ENCODE assay signal across 16 mouse cellular contexts in genomic region chr8:106610958-106611640, GRCm38 (mm10). TPM values are rescaled to one million over a fixed set of nuclear protein-coding genes. Genes with fewer than 3 reads are reported as not detected.
DNase-seq lines count a peak whose midpoint lies in the region; ATAC-seq and TF ChIP-seq lines count a peak whose summit lies in the region.
"Had no signal": no experiment of that assay in that cellular context is flagged by ENCODE, and none has a peak within 500 bp of the region (broad histone marks: within the 10 kb centered on the region; RNA-seq: fewer than 3 reads in every experiment).

No protein-coding gene starts in this region.

- TF ChIP-seq CTCF in E14TG2a.4 (conservative IDR thresholded peaks at IDR 0.05; ENCODE audit: low read length): no peak

- peaks cover 98% of the 10 kb centered on the region for H3K4me1 ChIP-seq in E14TG2a.4 (replicated peaks; ENCODE audit: low read depth, low read length)
- H3K4me1 ChIP-seq in embryonic facial prominence, embryonic 11.5 days (ENCODE audit: control insufficient read depth, insufficient read depth, low read length): peaks cover 5% of the 10 kb centered on the region; the same call in 1 of the 2 replicates
- peaks cover 32% of the 10 kb centered on the region for H3K4me1 ChIP-seq in kidney, embryonic 16.5 days (ENCODE audit: insufficient read depth, low read length)
- H3K4me1 ChIP-seq in hindbrain, embryonic 16.5 days (ENCODE audit: control insufficient read depth, insufficient read depth, low read depth, low read length): no peaks in the 10 kb centered on the region
- H3K4me1 ChIP-seq: forebrain, embryonic 13.5 days had no signal

- 59% methylated on average over 9 of the region's 9 CpGs for WGBS in embryonic facial prominence, embryonic 11.5 days
- WGBS in kidney, embryonic 16.5 days: 63% methylated on average over 9 of the region's 9 CpGs
- WGBS in hindbrain, embryonic 16.5 days: 73% methylated on average over 9 of the region's 9 CpGs

- no peak overlapping the region for H3K27ac ChIP-seq in embryonic facial prominence, embryonic 11.5 days (replicated peaks; ENCODE audit: low read depth, low read length)
- peak overlapping the region; percentile 67 for H3K27ac ChIP-seq in kidney, embryonic 16.5 days (ENCODE audit: low read length)
- H3K27ac ChIP-seq in hindbrain, embryonic 16.5 days (ENCODE audit: low read depth, low read length): no peak overlapping the region
- H3K27ac ChIP-seq: forebrain, embryonic 13.5 days; heart, embryonic 13.5 days; limb, embryonic 13.5 days had no signal

- DNase-seq in embryonic facial prominence, embryonic 11.5 days (ENCODE audit: low spot score): peak; percentile 40
- peak; percentile 55 for DNase-seq in lung, postnatal 10 days
- no peak for DNase-seq in cerebellum, postnatal 10 days
- no peak for DNase-seq in ovary, postnatal 10 days (ENCODE audit: low spot score)
- no peak for DNase-seq in cerebellum, postnatal 4 days (ENCODE audit: low spot score in 2 of 2)
- DNase-seq: adrenal gland, postnatal 10 days; cerebellum, adult 8-10 months; right cerebral cortex, postnatal 14 days; thymus, postnatal 25 days had no signal

- no peak for ATAC-seq in embryonic facial prominence, embryonic 11.5 days (replicated peaks; ENCODE audit: insufficient number of reproducible peaks, low FRiP score, low TSS enrichment, low read depth)
- 0 out of 2 replicates have a peak, but pooled peaks have one; percentile 32 for ATAC-seq in kidney, embryonic 16.5 days (ENCODE audit: low FRiP score, low TSS enrichment)
- no peak for ATAC-seq in hindbrain, embryonic 16.5 days
- ATAC-seq: forebrain, embryonic 13.5 days had no signal

- peak overlapping the region; percentile 60 for H3K4me3 ChIP-seq in E14TG2a.4 (replicated peaks; ENCODE audit: low read length)
- H3K4me3 ChIP-seq in embryonic facial prominence, embryonic 11.5 days (ENCODE audit: low read depth, low read length): no peak overlapping the region
- no peak overlapping the region for H3K4me3 ChIP-seq in kidney, embryonic 16.5 days (ENCODE audit: low read length)
- no peak overlapping the region for H3K4me3 ChIP-seq in hindbrain, embryonic 16.5 days (ENCODE audit: low read length)
- H3K4me3 ChIP-seq: forebrain, embryonic 13.5 days; heart, embryonic 13.5 days; limb, embryonic 13.5 days had no signal

- no peaks in the 10 kb centered on the region for H3K9me3 ChIP-seq in E14TG2a.4 (ENCODE audit: low read length)
- no peaks in the 10 kb centered on the region for H3K9me3 ChIP-seq in embryonic facial prominence, embryonic 11.5 days (replicated peaks; ENCODE audit: control insufficient read depth, low read length)
- no peaks in the 10 kb centered on the region for H3K9me3 ChIP-seq in kidney, embryonic 16.5 days (ENCODE audit: low read length)
- no peaks in the 10 kb centered on the region for H3K9me3 ChIP-seq in hindbrain, embryonic 16.5 days (ENCODE audit: control insufficient read depth, low read length)
- H3K9me3 ChIP-seq: forebrain, embryonic 13.5 days; heart, embryonic 13.5 days; limb, embryonic 13.5 days had no signal

- H3K4me2 ChIP-seq in embryonic facial prominence, embryonic 11.5 days (ENCODE audit: low read depth, low read length): no peak overlapping the region
- H3K4me2 ChIP-seq in kidney, embryonic 16.5 days (replicated peaks; ENCODE audit: low read depth, low read length): no peak overlapping the region
- H3K4me2 ChIP-seq in hindbrain, embryonic 16.5 days (ENCODE audit: low read length): no peak overlapping the region
- H3K4me2 ChIP-seq: forebrain, embryonic 13.5 days; heart, embryonic 13.5 days; limb, embryonic 13.5 days had no signal

- H3K36me3 ChIP-seq in E14TG2a.4 (ENCODE audit: insufficient read depth, low read length): peaks cover 72% of the 10 kb centered on the region
- H3K36me3 ChIP-seq in embryonic facial prominence, embryonic 11.5 days (replicated peaks; ENCODE audit: control insufficient read depth, insufficient read depth, low read depth, low read length): no peaks in the 10 kb centered on the region
- H3K36me3 ChIP-seq in kidney, embryonic 16.5 days (ENCODE audit: insufficient read depth, low read length): no peaks in the 10 kb centered on the region
- H3K36me3 ChIP-seq in hindbrain, embryonic 16.5 days (ENCODE audit: control insufficient read depth, insufficient read depth, low read length): no peaks in the 10 kb centered on the region
- H3K36me3 ChIP-seq: heart, embryonic 13.5 days; limb, embryonic 13.5 days had no signal

- H3K27me3 ChIP-seq in E14TG2a.4 (ENCODE audit: insufficient read depth, low read length): no peaks in the 10 kb centered on the region
- peaks cover 8% of the 10 kb centered on the region for H3K27me3 ChIP-seq in embryonic facial prominence, embryonic 11.5 days (ENCODE audit: control insufficient read depth, insufficient read depth, low read length)
- H3K27me3 ChIP-seq in kidney, embryonic 16.5 days (ENCODE audit: insufficient read depth, low read length): peaks cover 2% of the 10 kb centered on the region; the same call in 1 of the 2 replicates
- no peaks in the 10 kb centered on the region; the same call in none of the 2 replicates for H3K27me3 ChIP-seq in hindbrain, embryonic 16.5 days (replicated peaks; ENCODE audit: control insufficient read depth, insufficient read depth, low read length)
- H3K27me3 ChIP-seq: CH12.LX had no signal

- H3K9ac ChIP-seq in embryonic facial prominence, embryonic 11.5 days (replicated peaks; ENCODE audit: low read length): no peak overlapping the region
- H3K9ac ChIP-seq in kidney, embryonic 16.5 days (replicated peaks; ENCODE audit: low read length): no peak overlapping the region
- no peak overlapping the region for H3K9ac ChIP-seq in hindbrain, embryonic 16.5 days (ENCODE audit: low read depth, low read length)
- H3K9ac ChIP-seq: forebrain, embryonic 13.5 days; heart, embryonic 13.5 days; limb, embryonic 13.5 days had no signal

RNA-seq across cellular contexts. Expression of gene Cdh1, which starts 7.9 kb away (rescaled TPM):
- polyA plus RNA-seq in embryonic facial prominence, embryonic 11.5 days (2014; fragmentation: Nextera tagmentation; extraction: Ambion mirVana): 19.8 and 20.9 TPM in 2 replicates
- 104 and 108 TPM in 2 replicates for polyA plus RNA-seq in kidney, embryonic 16.5 days (2015; fragmentation: Nextera tagmentation; extraction: Ambion mirVana)
- polyA plus RNA-seq in hindbrain, embryonic 16.5 days (2015; fragmentation: Nextera tagmentation; extraction: Ambion mirVana): 4.6 and 6.5 TPM in 2 replicates

RNA-seq across cellular contexts. Expression of gene Gm10073, which starts 37.8 kb away (rescaled TPM):
- polyA plus RNA-seq in embryonic facial prominence, embryonic 11.5 days (2014; fragmentation: Nextera tagmentation; extraction: Ambion mirVana): 4.7 and 8.0 TPM in 2 replicates
- polyA plus RNA-seq in kidney, embryonic 16.5 days (2015; fragmentation: Nextera tagmentation; extraction: Ambion mirVana): 11.3 and 21.2 TPM in 2 replicates
- 7.4 and 12.5 TPM in 2 replicates for polyA plus RNA-seq in hindbrain, embryonic 16.5 days (2015; fragmentation: Nextera tagmentation; extraction: Ambion mirVana)

Comparison
In these comparisons a context has a peak if more than half of its experiments do, and no peak if none do; other contexts are left out.
1. DNase-seq: peak in embryonic facial prominence, embryonic 11.5 days (single experiment) and lung, postnatal 10 days (single experiment); none in cerebellum, postnatal 10 days (0 of 2), ovary, postnatal 10 days (single experiment) and cerebellum, postnatal 4 days (0 of 2).